Mouse (Mus musculus) cerebellum, postnatal 36 days (tissue): ENCODE measurements around the gene Hyal3.

Experiments
- DNase-seq, 2 experiments: peaks; one replicate each; pipeline ENCODE4 v3.0.0; 2021 to 2022; ENCODE audit warnings: mixed read lengths in 2 of 2

Hyal3 gene

GRCm38 (mm10) chr9:107580501-107581317 is at the start of gene Hyal3:
TSS of gene Hyal3 (plus strand) at chr9:107580818.
- peak; percentile 85 for DNase-seq

GRCm38 (mm10) chr9:107533791-107534407 is 46.7 kb upstream of the Hyal3 start, which contains the start of gene Tmem115:
TSS of gene Tmem115 (plus strand) at chr9:107533945.
- peak; percentile 89 to 91 for DNase-seq

GRCm38 (mm10) chr9:107534408-107535202 is 46.0 kb upstream of the Hyal3 start:
- DNase-seq: peak; percentile 32 to 44

- DNase-seq: no peak
Observed at GRCm38 (mm10) chr9:107538231-107538630, 42.4 kb upstream of the Hyal3 start.

- DNase-seq: no peak
Observed at GRCm38 (mm10) chr9:107538711-107539110, 41.9 kb upstream of the Hyal3 start.

- no peak for DNase-seq
Observed at GRCm38 (mm10) chr9:107539940-107540339, 40.7 kb upstream of the Hyal3 start.

- DNase-seq: no peak
Observed at GRCm38 (mm10) chr9:107540420-107540819, 40.2 kb upstream of the Hyal3 start.

- DNase-seq: no peak
Observed at GRCm38 (mm10) chr9:107541005-107541404, 39.6 kb upstream of the Hyal3 start.

GRCm38 (mm10) chr9:107541474-107542351 is 38.9 kb upstream of the Hyal3 start, which contains the start of the genes Cyb561d2 and Nprl2:
TSS of gene Cyb561d2 (minus strand) at chr9:107542193.
TSS of gene Nprl2 (plus strand) at chr9:107542226.
- peak; percentile 90 to 92 for DNase-seq

- no peak for DNase-seq
Observed at GRCm38 (mm10) chr9:107542352-107542686, 38.3 kb upstream of the Hyal3 start.

GRCm38 (mm10) chr9:107542721-107543120 is 37.9 kb upstream of the Hyal3 start:
- no peak for DNase-seq

- DNase-seq: no peak
Observed at GRCm38 (mm10) chr9:107543299-107543698, 37.3 kb upstream of the Hyal3 start.

- DNase-seq: no peak
Observed at GRCm38 (mm10) chr9:107544196-107544700, 36.4 kb upstream of the Hyal3 start.

GRCm38 (mm10) chr9:107544729-107545128 is 35.9 kb upstream of the Hyal3 start:
- DNase-seq: no peak

- no peak for DNase-seq
Observed at GRCm38 (mm10) chr9:107545199-107545598, 35.4 kb upstream of the Hyal3 start.

- peak; percentile 79 to 87 for DNase-seq
Observed at GRCm38 (mm10) chr9:107545602-107546001, 35.0 kb upstream of the Hyal3 start.

- DNase-seq: peak in 1 of 2 experiments; percentile 42
Observed at GRCm38 (mm10) chr9:107547026-107547425, 33.6 kb upstream of the Hyal3 start, which contains the start of gene Zmynd10. TSS of gene Zmynd10 (plus strand) at chr9:107547298.

- no peak for DNase-seq
Observed at GRCm38 (mm10) chr9:107547957-107548356, 32.7 kb upstream of the Hyal3 start.

- no peak for DNase-seq
Observed at GRCm38 (mm10) chr9:107548820-107549219, 31.8 kb upstream of the Hyal3 start.

- no peak for DNase-seq
Observed at GRCm38 (mm10) chr9:107549297-107550074, 31.1 kb upstream of the Hyal3 start.
